Mouse (Mus musculus): ENCODE data around the gene Fmo9.

Fmo9 gene

GRCm38 (mm10) chr1:166681745-166682144, at the start of gene Fmo9:
Gene Fmo9 (minus strand): TSS chr1:166681845.
- no peak for DNase-seq (ENCODE audit: low spot score in 2 of 2)

- no peak for DNase-seq (ENCODE audit: low spot score in 2 of 2)
Measured at GRCm38 (mm10) chr1:166730886-166731285, 49.2 kb upstream of the Fmo9 start.

GRCm38 (mm10) chr1:166730215-166730614, 48.6 kb upstream of the Fmo9 start:
- no peak for DNase-seq (ENCODE audit: low spot score in 2 of 2)

GRCm38 (mm10) chr1:166710861-166711260, 29.2 kb upstream of the Fmo9 start:
- no peak for DNase-seq (ENCODE audit: low spot score in 2 of 2)

GRCm38 (mm10) chr1:166702270-166702912, 20.7 kb upstream of the Fmo9 start:
- DNase-seq (ENCODE audit: low spot score in 2 of 2): no peak

- DNase-seq (ENCODE audit: low spot score in 2 of 2): no peak
Measured at GRCm38 (mm10) chr1:166669264-166669663, 12.4 kb downstream of the Fmo9 start.

GRCm38 (mm10) chr1:166660800-166661199, 20.8 kb downstream of the Fmo9 start:
- DNase-seq (ENCODE audit: low spot score in 2 of 2): no peak

GRCm38 (mm10) chr1:166647593-166647992, 34.1 kb downstream of the Fmo9 start, which contains the start of gene Gm4847:
Gene Gm4847 (minus strand): TSS chr1:166647693.
- no peak for DNase-seq (ENCODE audit: low spot score in 2 of 2)

Data from heart, adult 9 months (tissue).